Mouse (Mus musculus) embryonic facial prominence, embryonic 15.5 days (tissue): ENCODE measurements around the gene Igf1. TPM values are rescaled to one million over a fixed set of nuclear protein-coding genes. Genes with fewer than 3 reads are reported as not detected.

Experiments used
- ATAC-seq: fragments of 200-750 bp; cut with Nextera tagmentation; 2 replicates; pipeline ENCODE4 v1.8.0; 2017; ENCODE audit warnings: low read depth, moderate TSS enrichment; ENCODE audit not compliant: insufficient number of reproducible peaks, low FRiP score, low TSS enrichment
- H3K27ac ChIP-seq: fragments of 300-500 bp; sonication (generic); replicated peaks from 2 replicates; pipeline ENCODE4 v1.5.1; 2015; ENCODE audit warnings: mild to moderate bottlenecking, inconsistent platforms
- H3K27me3 ChIP-seq: fragments of 300-500 bp; sonication (generic); 2 replicates; pipeline ENCODE4 v1.6.1; 2015; ENCODE audit warnings: inconsistent platforms
- H3K36me3 ChIP-seq: fragments of 300-500 bp; sonication (generic); 2 replicates; pipeline ENCODE4 v1.6.1; 2015; ENCODE audit warnings: mild to moderate bottlenecking, inconsistent platforms
- H3K4me1 ChIP-seq: fragments of 300-500 bp; sonication (generic); 2 replicates; pipeline ENCODE4 v1.6.1; 2015; ENCODE audit warnings: inconsistent platforms
- H3K4me2 ChIP-seq: fragments of 300-500 bp; sonication (generic); replicated peaks from 2 replicates; pipeline ENCODE4 v1.6.1; 2015; ENCODE audit warnings: mild to moderate bottlenecking, inconsistent platforms
- H3K4me3 ChIP-seq: fragments of 300-500 bp; sonication (generic); replicated peaks from 2 replicates; pipeline ENCODE4 v1.5.1; 2015; ENCODE audit warnings: mild to moderate bottlenecking, inconsistent platforms
- H3K9ac ChIP-seq: fragments of 300-500 bp; sonication (generic); 2 replicates; pipeline ENCODE4 v1.6.1; 2015; ENCODE audit warnings: inconsistent platforms
- H3K9me3 ChIP-seq: fragments of 300-500 bp; sonication (generic); replicated peaks from 2 replicates; pipeline ENCODE4 v1.6.1; 2016; ENCODE audit warnings: inconsistent platforms
- WGBS: fragments of 180-500 bp; shearing (Covaris S2); methylation state at CpG from one replicate; pipeline ENCODE4 v1.1.7; 2015; 5-methylcytosine and 5-hydroxymethylcytosine counted together
- polyA plus RNA-seq: library from polyadenylated mRNA; unstranded; fragments of >200 nt; fragmentation: Nextera tagmentation; extraction: Ambion mirVana; gene quantifications from 2 replicates; pipeline ENCODE4 v1.2.1, GENCODE M21; 2015

Gene Igf1
- polyA plus RNA-seq, 1 experiment from 2014 or later, result 62.8 TPM

DNA sequence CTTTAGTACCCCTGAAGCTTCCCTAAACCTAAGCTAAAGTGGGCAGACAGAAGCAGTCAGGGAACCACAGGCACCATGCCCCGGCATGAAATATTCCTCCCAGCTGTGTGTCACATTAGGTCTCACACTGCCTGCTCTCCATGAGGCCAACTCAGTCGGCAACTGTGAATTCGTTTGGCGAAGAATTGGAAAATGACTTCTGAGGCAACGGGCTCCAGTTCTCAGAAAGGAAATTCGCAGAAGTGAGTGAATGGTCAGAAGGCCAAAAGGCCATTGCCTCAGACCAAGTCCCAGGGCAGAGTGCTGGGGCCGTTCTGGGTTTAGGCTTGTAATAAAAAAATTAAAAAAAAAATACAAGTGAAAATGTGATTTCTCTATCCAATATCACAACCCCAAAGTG, 43.9 kb downstream of the Igf1 start:
- Histone ChIP-seq H3K4me2 (no peak overlapping the region), H3K9me3 (no peaks in the 10 kb centered on the region), H3K9ac (no peak overlapping the region), H3K27me3 (no peaks in the 10 kb centered on the region), H3K4me3 (no peak overlapping the region), H3K27ac (no peak overlapping the region), H3K36me3 (no peaks in the 10 kb centered on the region), H3K4me1 (0 out of 2 replicates have a peak, but pooled peaks cover 7% of the 10 kb centered on the region)
- 50% methylated on average over 7 of the region's 7 CpGs for WGBS
- ATAC-seq, result no peak

DNA sequence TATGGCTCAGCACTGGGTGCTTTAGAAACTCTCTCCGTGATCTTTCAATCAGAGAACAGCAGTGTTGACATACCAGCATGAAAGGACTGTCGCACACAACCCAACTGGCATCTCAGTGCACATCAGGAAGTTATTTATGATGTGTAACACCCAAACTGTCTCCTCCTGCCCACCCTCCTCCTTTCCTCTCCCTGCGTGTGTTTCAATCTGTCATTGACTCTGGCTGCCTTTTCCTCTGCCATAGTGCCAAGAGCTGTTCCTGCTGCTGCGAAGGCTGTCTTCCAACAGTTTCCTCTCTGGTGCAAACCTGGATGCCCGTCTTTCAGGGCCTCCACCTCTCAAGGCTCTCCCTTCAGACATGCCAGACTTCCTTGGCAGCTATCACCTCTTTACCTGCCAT, 46.3 kb downstream of the Igf1 start:
- 63% methylated on average over 5 of the region's 5 CpGs for WGBS
- Histone ChIP-seq H3K4me2 (no peak overlapping the region), H3K4me3 (no peak overlapping the region), H3K27me3 (no peaks in the 10 kb centered on the region), H3K27ac (no peak overlapping the region), H3K4me1 (0 out of 2 replicates have a peak, but pooled peaks cover 7% of the 10 kb centered on the region), H3K36me3 (no peaks in the 10 kb centered on the region), H3K9ac (no peak overlapping the region), H3K9me3 (no peaks in the 10 kb centered on the region)
- no peak for ATAC-seq

DNA sequence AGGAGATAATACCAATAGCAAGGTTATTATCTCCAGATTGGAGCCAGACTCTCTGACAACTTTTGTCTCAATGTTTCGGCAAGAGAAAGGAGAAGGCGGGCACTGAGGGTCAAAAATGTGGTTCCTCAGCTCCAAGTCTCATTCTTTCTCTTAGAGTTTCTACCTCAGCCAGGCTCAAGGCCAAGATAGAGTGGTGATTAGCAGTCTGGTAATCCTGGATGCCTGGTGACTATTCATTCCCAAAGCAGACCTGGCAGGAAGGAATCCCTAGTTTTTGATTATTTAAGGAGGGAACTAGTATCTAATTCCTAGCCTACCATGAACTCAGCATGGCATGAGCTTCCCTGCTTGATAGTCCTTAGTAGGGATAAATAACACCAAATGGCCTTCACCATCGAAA, 47.0 kb downstream of the Igf1 start:
- no peaks in the 10 kb centered on the region for H3K9me3 ChIP-seq
- no peak overlapping the region for H3K4me2 ChIP-seq
- H3K4me3 ChIP-seq, result no peak overlapping the region
- no peak overlapping the region for H3K27ac ChIP-seq
- no peaks in the 10 kb centered on the region for H3K36me3 ChIP-seq
- H3K4me1 ChIP-seq, result 0 out of 2 replicates have a peak, but pooled peaks cover 7% of the 10 kb centered on the region
- H3K27me3 ChIP-seq, result no peaks in the 10 kb centered on the region
- no peak for ATAC-seq
- 70% methylated on average over 3 of the region's 3 CpGs for WGBS
- no peak overlapping the region for H3K9ac ChIP-seq

DNA sequence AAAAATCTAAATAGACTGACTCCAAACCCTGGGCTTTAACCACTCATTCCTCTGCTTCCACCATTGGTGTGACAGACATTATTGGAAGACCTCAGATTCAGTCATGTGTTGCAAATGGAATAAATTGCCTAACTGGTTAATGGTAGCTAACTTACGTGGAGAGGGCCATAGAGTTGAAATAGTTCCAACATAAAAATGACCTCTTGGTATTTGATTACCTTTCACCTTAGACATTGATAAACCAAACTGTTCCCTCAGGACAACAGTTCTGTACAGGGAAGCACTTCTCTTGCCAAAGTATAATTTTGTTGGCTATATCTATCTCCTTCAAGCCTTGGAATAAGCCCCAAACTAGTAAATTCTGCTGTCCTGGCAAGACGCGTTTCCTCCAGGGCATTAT, 48.1 kb downstream of the Igf1 start:
- Histone ChIP-seq H3K4me2 (no peak overlapping the region), H3K4me1 (0 out of 2 replicates have a peak, but pooled peaks cover 7% of the 10 kb centered on the region), H3K27me3 (no peaks in the 10 kb centered on the region), H3K27ac (no peak overlapping the region), H3K4me3 (no peak overlapping the region), H3K36me3 (no peaks in the 10 kb centered on the region), H3K9ac (no peak overlapping the region), H3K9me3 (no peaks in the 10 kb centered on the region)
- 89% methylated on average over 3 of the region's 3 CpGs for WGBS
- no peak for ATAC-seq

DNA sequence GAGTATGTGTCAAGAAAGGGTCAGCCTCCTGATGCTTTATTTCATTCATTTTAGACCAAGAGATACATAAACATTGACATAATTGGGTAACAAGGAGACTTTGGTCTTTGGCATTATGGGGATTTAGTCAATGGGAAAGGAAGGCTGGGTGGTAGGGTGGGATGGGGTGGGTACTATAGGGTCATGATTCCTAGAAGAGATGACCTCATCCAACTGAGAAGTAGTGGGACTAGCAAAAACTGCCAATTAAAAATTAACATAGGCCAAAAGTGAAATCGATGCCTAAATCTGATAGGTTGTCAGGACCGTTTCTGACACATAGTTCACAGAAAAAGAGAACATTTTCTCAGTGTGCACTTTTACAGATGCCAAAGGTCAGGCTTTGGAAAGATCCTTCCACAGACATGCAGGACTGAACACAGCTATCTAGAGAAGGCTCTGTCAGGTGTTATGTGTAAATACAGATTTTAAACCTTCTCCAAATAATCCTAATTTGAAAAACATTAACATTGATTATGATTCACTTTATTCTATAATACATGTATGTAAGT, 48.8 kb downstream of the Igf1 start:
- Histone ChIP-seq H3K27ac (no peak overlapping the region), H3K4me2 (no peak overlapping the region), H3K4me3 (no peak overlapping the region), H3K9me3 (no peaks in the 10 kb centered on the region), H3K36me3 (no peaks in the 10 kb centered on the region), H3K4me1 (0 out of 2 replicates have a peak, but pooled peaks cover 3% of the 10 kb centered on the region), H3K27me3 (no peaks in the 10 kb centered on the region), H3K9ac (no peak overlapping the region)
- WGBS, result 87% methylated on average over 2 of the region's 2 CpGs
- no peak for ATAC-seq

DNA sequence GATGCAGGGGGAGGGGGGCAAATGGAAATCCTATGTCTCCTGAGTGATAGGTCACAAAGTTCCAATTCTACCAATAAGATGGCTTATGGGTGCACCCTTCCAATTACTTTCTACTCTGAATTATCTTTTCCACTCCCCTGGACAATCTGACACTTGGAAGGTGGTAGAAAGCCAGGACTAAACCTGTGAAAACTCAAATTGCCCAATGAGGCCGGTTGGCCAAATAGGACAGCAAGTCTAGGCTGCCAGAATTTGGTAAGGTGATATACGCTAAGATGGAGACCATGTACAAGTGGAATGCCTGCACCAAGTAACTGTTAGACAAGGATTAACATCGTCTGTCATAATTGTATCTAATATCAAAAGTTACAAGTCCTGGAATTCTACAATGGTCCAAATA, 55.8 kb downstream of the Igf1 start:
- Histone ChIP-seq H3K4me2 (no peak overlapping the region), H3K4me1 (no peaks in the 10 kb centered on the region), H3K4me3 (no peak overlapping the region), H3K9ac (no peak overlapping the region), H3K27me3 (no peaks in the 10 kb centered on the region), H3K9me3 (no peaks in the 10 kb centered on the region), H3K36me3 (no peaks in the 10 kb centered on the region), H3K27ac (no peak overlapping the region)
- ATAC-seq, result no peak
- 84% methylated on average over 3 of the region's 3 CpGs for WGBS

DNA sequence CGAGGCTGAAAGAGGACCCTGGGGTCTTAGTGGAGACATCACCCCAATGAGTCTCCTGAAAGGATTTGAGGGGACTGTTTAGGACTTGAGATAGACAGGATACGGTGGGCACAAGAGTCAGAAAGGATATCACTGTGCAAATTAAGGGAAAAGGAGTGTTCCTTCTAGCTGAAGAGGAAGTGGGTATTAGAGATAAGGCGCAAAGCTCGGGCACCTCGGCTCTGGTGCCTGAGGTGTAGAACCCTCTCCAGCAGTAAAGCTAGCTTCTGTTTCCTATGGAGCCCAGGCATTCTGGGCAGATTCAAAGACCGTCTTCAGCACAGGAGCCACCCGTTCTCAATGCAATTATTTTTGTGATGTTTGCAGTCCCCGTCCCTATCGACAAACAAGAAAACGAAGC, 56.9 kb downstream of the Igf1 start:
- H3K27ac ChIP-seq, result no peak overlapping the region
- ATAC-seq, result no peak
- H3K36me3 ChIP-seq, result no peaks in the 10 kb centered on the region
- H3K27me3 ChIP-seq, result no peaks in the 10 kb centered on the region
- H3K4me1 ChIP-seq, result no peaks in the 10 kb centered on the region
- H3K4me3 ChIP-seq, result no peak overlapping the region
- H3K9me3 ChIP-seq, result no peaks in the 10 kb centered on the region
- H3K4me2 ChIP-seq, result no peak overlapping the region
- no peak overlapping the region for H3K9ac ChIP-seq
- WGBS, result 78% methylated on average over 10 of the region's 10 CpGs

DNA sequence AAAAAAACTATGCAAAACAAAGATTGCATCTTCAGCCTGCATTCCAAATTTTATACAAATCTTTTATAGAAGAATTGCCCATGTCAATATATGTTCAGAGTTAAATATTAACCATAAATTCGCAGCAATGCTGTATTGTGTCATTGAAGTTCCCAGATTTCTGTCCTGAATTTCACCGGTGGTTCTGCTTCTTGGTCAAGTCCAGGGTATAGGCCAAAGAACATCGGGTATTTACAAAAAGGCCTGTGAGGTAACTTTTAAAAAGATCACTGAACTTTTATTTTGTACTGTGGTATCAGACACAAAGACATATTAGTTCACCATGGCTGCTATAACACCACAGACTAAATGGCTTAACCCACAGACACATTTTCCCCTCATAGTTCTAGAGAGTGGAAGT, 57.7 kb downstream of the Igf1 start:
- no peak overlapping the region for H3K4me2 ChIP-seq

DNA sequence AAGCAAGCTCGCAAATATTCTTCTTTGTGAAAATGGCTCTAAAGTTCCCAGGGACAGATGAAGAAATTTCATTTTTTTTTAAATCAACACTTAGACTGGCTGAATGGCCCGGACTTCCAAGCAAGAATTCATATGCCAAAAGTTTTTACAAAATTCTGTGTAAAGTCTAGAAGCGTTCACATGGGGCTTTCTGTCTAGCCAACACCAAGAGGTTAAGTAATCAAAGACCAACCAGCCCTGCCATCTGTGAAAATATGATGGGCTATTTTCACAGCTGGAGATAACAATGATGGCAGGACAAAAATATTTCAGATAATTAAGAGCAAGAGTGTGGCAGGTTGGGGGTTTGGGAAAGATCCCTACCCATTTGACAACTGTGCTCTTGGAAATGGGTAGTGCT, 64.2 kb downstream of the Igf1 start:
- ATAC-seq, result no peak
- H3K4me3 ChIP-seq, result no peak overlapping the region
- H3K27me3 ChIP-seq, result no peaks in the 10 kb centered on the region
- H3K27ac ChIP-seq, result no peak overlapping the region
- 85% methylated on average over 3 of the region's 3 CpGs for WGBS
- H3K9ac ChIP-seq, result no peak overlapping the region
- peaks cover 9% of the 10 kb centered on the region for H3K4me1 ChIP-seq
- no peak overlapping the region for H3K4me2 ChIP-seq
- no peaks in the 10 kb centered on the region for H3K36me3 ChIP-seq
- no peaks in the 10 kb centered on the region for H3K9me3 ChIP-seq

More for the DNA sequence above, 57.7 kb downstream of the Igf1 start:
- ATAC-seq, result no peak
- 92% methylated on average over 3 of the region's 3 CpGs for WGBS
- H3K27me3 ChIP-seq, result no peaks in the 10 kb centered on the region
- no peaks in the 10 kb centered on the region for H3K9me3 ChIP-seq
- H3K27ac ChIP-seq, result no peak overlapping the region
- H3K4me1 ChIP-seq, result no peaks in the 10 kb centered on the region
- H3K9ac ChIP-seq, result no peak overlapping the region
- no peaks in the 10 kb centered on the region for H3K36me3 ChIP-seq
- H3K4me3 ChIP-seq, result no peak overlapping the region

DNA sequence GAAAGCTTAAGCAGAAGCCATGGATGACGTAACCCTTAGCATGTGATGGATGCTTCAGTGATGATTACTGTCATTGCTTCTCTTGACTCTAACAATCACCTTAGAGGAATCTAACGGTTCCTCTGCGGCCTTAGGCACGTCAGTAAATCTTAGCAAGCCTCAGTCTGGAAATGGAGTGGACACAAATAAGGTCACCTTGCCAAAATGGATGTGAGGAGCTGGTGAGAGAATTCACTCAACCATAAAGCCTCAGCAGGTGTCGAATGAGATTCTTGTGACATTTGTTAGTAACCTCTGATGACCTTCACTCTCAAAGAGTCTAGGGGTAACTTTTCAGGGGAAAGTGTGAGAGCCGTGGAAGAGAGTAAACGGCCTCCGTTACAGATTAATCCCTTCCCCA, 68.5 kb downstream of the Igf1 start:
- Histone ChIP-seq H3K36me3 (no peaks in the 10 kb centered on the region), H3K9me3 (no peaks in the 10 kb centered on the region), H3K27me3 (no peaks in the 10 kb centered on the region), H3K27ac (peak overlapping the region; percentile 39; the same call in 1 of the 2 replicates), H3K9ac (no peak overlapping the region), H3K4me1 (peaks cover 12% of the 10 kb centered on the region), H3K4me3 (no peak overlapping the region), H3K4me2 (no peak overlapping the region)
- ATAC-seq, result no peak
- WGBS, result 55% methylated on average over 8 of the region's 8 CpGs

DNA sequence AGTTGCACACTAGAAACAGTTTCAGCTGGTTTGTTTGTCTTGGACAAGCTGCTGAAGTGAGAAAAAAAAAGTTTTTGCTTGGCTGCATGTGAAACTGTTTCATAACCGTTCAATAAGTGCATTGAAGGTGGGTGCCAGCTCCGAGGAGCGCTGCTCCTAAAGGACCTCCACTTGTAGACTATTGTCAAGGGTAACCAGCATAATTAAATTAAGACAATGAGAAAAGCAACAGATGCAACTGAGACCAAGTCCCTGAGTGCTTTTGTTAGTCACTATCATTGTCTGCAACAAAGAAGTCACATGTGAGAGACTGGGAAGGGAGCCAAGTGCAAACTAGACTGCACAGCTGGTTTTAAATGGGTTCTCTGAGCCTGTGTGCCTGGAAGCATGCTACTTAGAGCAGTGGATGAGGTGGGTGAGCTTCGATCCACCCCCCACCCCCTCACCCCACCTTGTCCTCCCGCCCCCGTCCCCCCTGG, 69.1 kb downstream of the Igf1 start:
- Histone ChIP-seq H3K9me3 (no peaks in the 10 kb centered on the region), H3K4me1 (peaks cover 12% of the 10 kb centered on the region), H3K36me3 (no peaks in the 10 kb centered on the region), H3K27me3 (no peaks in the 10 kb centered on the region), H3K27ac (peak overlapping the region; percentile 39; the same call in 1 of the 2 replicates), H3K9ac (no peak overlapping the region), H3K4me2 (no peak overlapping the region), H3K4me3 (no peak overlapping the region)
- 25% methylated on average over 6 of the region's 6 CpGs for WGBS
- peak; percentile 85 for ATAC-seq

DNA sequence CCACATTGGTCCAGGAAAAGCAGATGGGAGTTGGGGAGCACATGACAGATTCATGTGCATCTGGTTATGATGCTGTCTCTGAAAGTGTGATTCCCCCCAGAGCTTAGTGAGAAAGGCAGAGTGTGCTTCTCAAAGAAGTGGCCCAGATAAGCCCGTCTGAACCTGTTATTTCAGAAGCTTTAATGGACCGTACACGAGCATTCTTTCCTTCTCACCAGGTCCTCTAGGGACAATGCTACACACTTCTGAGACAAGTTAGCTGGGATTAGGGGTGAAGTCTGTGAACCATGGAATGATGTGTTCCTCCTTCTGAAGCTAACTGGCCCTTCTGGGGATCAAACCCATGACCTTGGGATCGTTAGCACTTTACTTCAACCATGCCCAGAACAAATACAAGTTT, 90.1 kb downstream of the Igf1 start:
- 73% methylated on average over 4 of the region's 4 CpGs for WGBS

More for the DNA sequence above, 90.1 kb downstream of the Igf1 start:
- Histone ChIP-seq H3K9me3 (no peaks in the 10 kb centered on the region), H3K4me2 (no peak overlapping the region), H3K27me3 (no peaks in the 10 kb centered on the region), H3K4me3 (no peak overlapping the region), H3K4me1 (no peaks in the 10 kb centered on the region), H3K36me3 (no peaks in the 10 kb centered on the region), H3K9ac (no peak overlapping the region), H3K27ac (no peak overlapping the region)
- ATAC-seq, result no peak
